Mouse (Mus musculus): ENCODE measurements around the gene Pck1.

The Pck1 gene

GRCm38 (mm10) chr2:173204671-173205070 is 51.8 kb downstream of the Pck1 start:
- DNase-seq (ENCODE audit: low spot score), result no peak

GRCm38 (mm10) chr2:173205563-173206099 is 52.8 kb downstream of the Pck1 start:
- DNase-seq (ENCODE audit: low spot score), result no peak

- no peak for DNase-seq (ENCODE audit: low spot score)
Observed at GRCm38 (mm10) chr2:173207051-173207450, 54.2 kb downstream of the Pck1 start.
